Mouse (Mus musculus) neural tube, embryonic 11.5 days (tissue): ENCODE measurements around the gene Gm9964. TPM values are rescaled to one million over a fixed set of nuclear protein-coding genes. Genes with fewer than 3 reads are reported as not detected.
A peak's percentile ranks its signal among the peaks of the same experiment; 100 is the strongest.

Experiments
- ATAC-seq: fragments of 200-750 bp; cut with Nextera tagmentation; 2 replicates; pipeline ENCODE4 v1.8.0; 2017; ENCODE audit warnings: moderate number of reproducible peaks, mild to moderate bottlenecking, moderate TSS enrichment, moderate library complexity; ENCODE audit not compliant: insufficient read depth, low FRiP score, low TSS enrichment
- DNase-seq: peaks from one replicate; pipeline ENCODE4 v3.0.0-alpha.2; 2015; ENCODE audit warnings: low spot score
- H3K27ac ChIP-seq: fragments of 300-500 bp; sonication (generic); 2 replicates; pipeline ENCODE4 v1.5.1; 2014; ENCODE audit warnings: low read depth, mild to moderate bottlenecking, low read length
- H3K27me3 ChIP-seq: fragments of 300-500 bp; sonication (generic); 2 replicates; pipeline ENCODE4 v1.6.1; 2014; ENCODE audit warnings: mild to moderate bottlenecking, low read length, mixed read lengths; ENCODE audit not compliant: control insufficient read depth, insufficient read depth
- H3K36me3 ChIP-seq: fragments of 300-500 bp; sonication (generic); 2 replicates; pipeline ENCODE4 v1.6.1; 2014; ENCODE audit warnings: mild to moderate bottlenecking, low read length, moderate library complexity, mixed read lengths; ENCODE audit not compliant: control insufficient read depth, insufficient read depth
- H3K4me1 ChIP-seq: fragments of 300-500 bp; sonication (generic); 2 replicates; pipeline ENCODE4 v1.6.1; 2014; ENCODE audit warnings: low read length, mixed read lengths; ENCODE audit not compliant: control insufficient read depth, insufficient read depth
- H3K4me2 ChIP-seq: fragments of 300-500 bp; sonication (generic); 2 replicates; pipeline ENCODE4 v1.6.1; 2014; ENCODE audit warnings: low read depth, mild to moderate bottlenecking, moderate library complexity
- H3K4me3 ChIP-seq: fragments of 300-500 bp; sonication (generic); 2 replicates; pipeline ENCODE4 v1.5.1; 2014; ENCODE audit warnings: low read depth, low read length
- H3K9ac ChIP-seq: fragments of 300-500 bp; sonication (generic); 2 replicates; pipeline ENCODE4 v1.6.1; 2014; ENCODE audit warnings: mild to moderate bottlenecking, low read length
- H3K9me3 ChIP-seq: fragments of 300-500 bp; sonication (generic); 2 replicates; pipeline ENCODE4 v1.6.1; 2016; ENCODE audit warnings: low read length; ENCODE audit not compliant: control insufficient read depth
- WGBS: fragments of 180-500 bp; shearing (Covaris S2); extraction: QIAGEN DNeasy Blood & Tissue Kit; methylation state at CpG from one replicate; pipeline ENCODE4 v1.1.7; 2014; 5-methylcytosine and 5-hydroxymethylcytosine counted together
- polyA plus RNA-seq: library from polyadenylated mRNA; unstranded; fragments of >200 nt; fragmentation: Nextera tagmentation; extraction: Ambion mirVana; gene quantifications from 2 replicates; pipeline ENCODE4 v1.2.1, GENCODE M21; 2014

The Gm9964 gene
- polyA plus RNA-seq, 1 experiment from 2014 or later, result not detected

- Histone ChIP-seq H3K9me3 (no peaks in the 10 kb centered on the region), H3K4me2 (no peak overlapping the region), H3K27me3 (no peaks in the 10 kb centered on the region), H3K27ac (no peak overlapping the region), H3K9ac (no peak overlapping the region), H3K36me3 (no peaks in the 10 kb centered on the region), H3K4me1 (no peaks in the 10 kb centered on the region), H3K4me3 (no peak overlapping the region)
- WGBS, result 24% methylated on average over 4 of the region's 4 CpGs
- ATAC-seq, result no peak
- DNase-seq, result no peak
These were observed 30.4 kb upstream of the Gm9964 start for GRCm38 (mm10) chr11:79327106-79327505.

DNA sequence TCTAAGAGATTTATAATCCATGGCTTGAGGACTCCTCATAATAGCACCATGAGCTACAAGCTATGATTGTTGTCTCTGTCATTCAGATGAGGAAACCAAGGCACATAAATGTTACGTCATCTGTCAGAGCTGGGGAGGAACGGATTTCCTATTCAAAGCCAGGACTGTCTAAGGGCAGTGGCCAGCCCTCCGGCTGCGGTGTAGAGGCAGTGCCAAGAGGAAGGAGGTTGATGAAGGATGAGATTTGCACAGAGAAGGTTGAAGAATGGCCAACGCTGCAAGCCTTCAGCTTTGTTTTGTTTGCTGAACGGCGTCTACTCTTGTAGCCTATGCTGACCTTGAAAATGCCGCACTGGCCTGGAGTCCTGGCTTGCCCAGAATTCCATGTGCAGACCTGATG is 29.0 kb upstream of the Gm9964 start:
- 89% methylated on average over 8 of the region's 8 CpGs for WGBS
- DNase-seq, result no peak

GRCm38 (mm10) chr11:79323985-79324685 is 27.4 kb upstream of the Gm9964 start:
- 73% methylated on average over 12 of the region's 12 CpGs for WGBS
- Histone ChIP-seq H3K4me2 (no peak overlapping the region), H3K9ac (no peak overlapping the region), H3K4me3 (no peak overlapping the region), H3K27me3 (no peaks in the 10 kb centered on the region), H3K36me3 (no peaks in the 10 kb centered on the region), H3K4me1 (no peaks in the 10 kb centered on the region), H3K9me3 (no peaks in the 10 kb centered on the region), H3K27ac (no peak overlapping the region)
- ATAC-seq, result no peak
- DNase-seq, result no peak

More for the DNA sequence above, 29.0 kb upstream of the Gm9964 start:
- Histone ChIP-seq H3K9ac (no peak overlapping the region), H3K4me1 (no peaks in the 10 kb centered on the region), H3K27me3 (no peaks in the 10 kb centered on the region), H3K9me3 (no peaks in the 10 kb centered on the region), H3K36me3 (no peaks in the 10 kb centered on the region), H3K4me2 (no peak overlapping the region), H3K4me3 (no peak overlapping the region), H3K27ac (no peak overlapping the region)
- ATAC-seq, result no peak

DNA sequence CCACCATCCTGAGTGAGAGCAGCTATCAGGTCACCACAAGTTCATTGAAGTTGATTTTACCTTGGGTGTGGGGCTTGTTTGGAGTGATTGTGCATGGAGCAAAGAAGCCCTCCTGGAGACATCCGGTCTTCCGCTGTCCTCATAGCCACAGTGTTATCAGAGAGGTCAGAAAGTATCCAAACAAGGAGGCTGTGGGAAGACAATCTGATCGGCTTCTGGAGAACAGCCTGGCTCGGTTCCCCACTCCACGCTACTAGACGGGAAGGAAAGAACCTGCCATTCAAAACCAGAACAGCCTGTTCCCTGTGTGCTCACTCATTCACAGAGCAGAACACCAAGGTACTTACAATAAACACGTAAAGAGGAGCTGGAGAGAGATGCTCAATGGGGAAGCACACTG is 23.1 kb upstream of the Gm9964 start:
- no peak for DNase-seq
- Histone ChIP-seq H3K9me3 (no peaks in the 10 kb centered on the region), H3K4me2 (no peak overlapping the region), H3K27ac (no peak overlapping the region), H3K36me3 (no peaks in the 10 kb centered on the region), H3K4me3 (no peak overlapping the region), H3K4me1 (no peaks in the 10 kb centered on the region), H3K9ac (no peak overlapping the region), H3K27me3 (no peaks in the 10 kb centered on the region)
- 89% methylated on average over 7 of the region's 7 CpGs for WGBS
- no peak for ATAC-seq

- WGBS, result 79% methylated on average over 8 of the region's 8 CpGs
- no peaks in the 10 kb centered on the region for H3K4me1 ChIP-seq
- H3K9me3 ChIP-seq, result no peaks in the 10 kb centered on the region
- no peak overlapping the region for H3K4me2 ChIP-seq
- no peak overlapping the region for H3K4me3 ChIP-seq
- DNase-seq (no peak), ATAC-seq (no peak)
- H3K27ac ChIP-seq, result no peak overlapping the region
- no peaks in the 10 kb centered on the region for H3K36me3 ChIP-seq
- H3K9ac ChIP-seq, result no peak overlapping the region
- no peaks in the 10 kb centered on the region for H3K27me3 ChIP-seq
These were observed 20.2 kb upstream of the Gm9964 start for GRCm38 (mm10) chr11:79316807-79317345.

DNA sequence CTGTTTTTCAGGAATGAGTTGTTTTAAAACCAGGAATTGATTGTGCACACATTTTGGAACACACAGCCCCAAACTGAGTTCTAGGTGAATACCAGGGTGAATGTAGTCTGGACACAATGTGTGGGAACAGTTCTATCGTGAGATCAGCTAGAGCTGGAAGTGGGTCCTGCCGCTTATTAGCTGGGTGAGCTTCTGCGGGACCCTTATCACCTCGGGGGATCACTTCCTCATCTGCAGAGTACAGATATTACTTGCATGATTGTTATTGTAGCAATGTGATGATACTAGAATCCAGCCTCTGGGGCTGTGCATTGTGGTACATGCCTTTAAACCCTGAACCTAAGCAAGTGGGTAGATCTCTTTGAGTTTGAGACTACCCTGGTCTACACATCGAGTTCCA is 13.8 kb upstream of the Gm9964 start:
- Histone ChIP-seq H3K27me3 (no peaks in the 10 kb centered on the region), H3K4me1 (peaks cover 3% of the 10 kb centered on the region; the same call in 1 of the 2 replicates), H3K9ac (no peak overlapping the region), H3K4me2 (no peak overlapping the region), H3K27ac (no peak overlapping the region), H3K4me3 (no peak overlapping the region), H3K36me3 (no peaks in the 10 kb centered on the region), H3K9me3 (no peaks in the 10 kb centered on the region)
- WGBS, result 92% methylated on average over 5 of the region's 5 CpGs
- DNase-seq (no peak), ATAC-seq (no peak)

DNA sequence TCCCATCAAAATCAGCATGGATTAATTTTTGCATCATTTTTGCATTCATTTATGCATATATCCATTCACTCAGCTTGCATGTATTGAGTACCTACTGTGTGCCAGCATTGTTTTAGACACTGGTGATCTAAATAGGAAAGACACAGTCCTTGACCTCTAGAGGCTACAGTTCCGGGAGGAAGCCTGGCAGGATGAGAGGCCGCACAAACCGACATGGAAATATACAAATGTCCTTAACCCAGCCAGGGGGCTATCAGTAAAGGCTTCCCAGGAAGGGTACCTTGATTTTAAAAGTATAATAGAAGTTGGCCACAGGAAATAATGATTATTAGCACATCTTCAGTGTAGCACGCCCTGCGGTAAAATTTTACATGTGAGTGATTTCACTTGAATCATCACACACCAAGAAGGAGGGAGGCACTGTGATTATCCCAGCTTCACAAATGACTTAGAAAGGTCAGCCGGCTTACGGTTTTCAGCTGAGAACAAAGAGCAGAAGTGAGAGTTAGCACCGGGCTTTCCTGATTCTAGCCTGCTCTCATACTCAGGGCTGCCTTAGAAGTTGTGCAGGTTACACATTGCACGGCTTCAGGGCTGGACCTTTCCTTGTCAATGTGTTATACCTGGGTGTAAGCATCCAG is 11.0 kb upstream of the Gm9964 start:
- Histone ChIP-seq H3K27me3 (no peaks in the 10 kb centered on the region), H3K9ac (no peak overlapping the region), H3K27ac (peak overlapping the region; percentile 79), H3K4me2 (no peak overlapping the region), H3K4me1 (peaks cover 3% of the 10 kb centered on the region; the same call in 1 of the 2 replicates), H3K36me3 (no peaks in the 10 kb centered on the region), H3K4me3 (no peak overlapping the region), H3K9me3 (no peaks in the 10 kb centered on the region)
- 46% methylated on average over 9 of the region's 9 CpGs for WGBS
- DNase-seq, result no peak
- no peak for ATAC-seq

- 11% methylated on average over 10 of the region's 10 CpGs for WGBS
- no peaks in the 10 kb centered on the region for H3K27me3 ChIP-seq
- DNase-seq, result peak; percentile 71
- no peaks in the 10 kb centered on the region for H3K9me3 ChIP-seq
- H3K36me3 ChIP-seq, result no peaks in the 10 kb centered on the region
- no peak for ATAC-seq
- no peak overlapping the region for H3K4me3 ChIP-seq
- peak overlapping the region; percentile 79 for H3K27ac ChIP-seq
- no peak overlapping the region for H3K4me2 ChIP-seq
- H3K9ac ChIP-seq, result peak overlapping the region; percentile 2; the same call in 1 of the 2 replicates
- peaks cover 3% of the 10 kb centered on the region; the same call in 1 of the 2 replicates for H3K4me1 ChIP-seq
These were observed 10.3 kb upstream of the Gm9964 start for GRCm38 (mm10) chr11:79306996-79307395.
